Mouse (Mus musculus) forebrain, embryonic 15.5 days (tissue): ENCODE results near the gene Sh2b2. TPM values are rescaled to one million over a fixed set of nuclear protein-coding genes. Genes with fewer than 3 reads are reported as not detected.
A peak's percentile ranks its signal among the peaks of the same experiment; 100 is the strongest.

Experiments
- ATAC-seq: fragments of 200-750 bp; cut with Nextera tagmentation; replicated peaks from 2 replicates; pipeline ENCODE4 v1.8.0; 2017; ENCODE audit warnings: mild to moderate bottlenecking, moderate TSS enrichment, moderate library complexity
- H3K27ac ChIP-seq: fragments of 300-500 bp; sonication (generic); replicated peaks from 2 replicates; pipeline ENCODE4 v1.5.1; 2015; ENCODE audit warnings: mild to moderate bottlenecking, inconsistent platforms
- H3K27me3 ChIP-seq: fragments of 300-500 bp; sonication (generic); 2 replicates; pipeline ENCODE4 v1.6.1; 2015; ENCODE audit warnings: inconsistent platforms
- H3K36me3 ChIP-seq: fragments of 300-500 bp; sonication (generic); 2 replicates; pipeline ENCODE4 v1.6.1; 2015; ENCODE audit warnings: mild to moderate bottlenecking, inconsistent platforms
- H3K4me1 ChIP-seq: fragments of 300-500 bp; sonication (generic); 2 replicates; pipeline ENCODE4 v1.6.1; 2015; ENCODE audit warnings: inconsistent platforms
- H3K4me2 ChIP-seq: fragments of 300-500 bp; sonication (generic); replicated peaks from 2 replicates; pipeline ENCODE4 v1.6.1; 2015; ENCODE audit warnings: mild to moderate bottlenecking, inconsistent platforms
- H3K4me3 ChIP-seq: fragments of 300-500 bp; sonication (generic); 2 replicates; pipeline ENCODE4 v1.5.1; 2015; ENCODE audit warnings: mild to moderate bottlenecking, inconsistent platforms
- H3K9ac ChIP-seq: fragments of 300-500 bp; sonication (generic); replicated peaks from 2 replicates; pipeline ENCODE4 v1.6.1; 2015; ENCODE audit warnings: mild to moderate bottlenecking, inconsistent platforms
- H3K9me3 ChIP-seq: fragments of 300-500 bp; sonication (generic); 2 replicates; pipeline ENCODE4 v1.6.1; 2016; ENCODE audit warnings: inconsistent platforms
- WGBS: fragments of 180-500 bp; shearing (Covaris S2); methylation state at CpG from one replicate; pipeline ENCODE4 v1.1.7; 2015; ENCODE audit warnings: mixed read lengths; 5-methylcytosine and 5-hydroxymethylcytosine counted together
- polyA plus RNA-seq: library from polyadenylated mRNA; unstranded; fragments of >200 nt; fragmentation: Nextera tagmentation; extraction: Ambion mirVana; gene quantifications from 2 replicates; pipeline ENCODE4 v1.2.1, GENCODE M21; 2015

Gene Sh2b2
- polyA plus RNA-seq = 29.0 and 30.0 TPM in 2 replicates

- peaks cover 31% of the 10 kb centered on the region for H3K4me1 ChIP-seq
- H3K4me3 ChIP-seq = peak within 1 kb of the TSS; percentile 92
- 0 out of 2 replicates have a peak, but pooled peaks cover 4% of the 10 kb centered on the region for H3K36me3 ChIP-seq
- H3K9me3 ChIP-seq = no peaks in the 10 kb centered on the region
- peak within 1 kb of the TSS; percentile 56 for H3K9ac ChIP-seq
- H3K27ac ChIP-seq = peak within 1 kb of the TSS; percentile 76; the same call in 1 of the 2 replicates
- WGBS = 80% methylated on average over 2 of the region's 2 CpGs
- peak within 1 kb of the TSS; percentile 87 for H3K4me2 ChIP-seq
- no peaks in the 10 kb centered on the region for H3K27me3 ChIP-seq
- no peak for ATAC-seq
Observed at GRCm38 (mm10) chr5:136246452-136246838, at the start of gene Sh2b2. Gene Sh2b2 (minus strand): TSS chr5:136246556.

- H3K27me3 ChIP-seq = no peaks in the 10 kb centered on the region
- peaks cover 40% of the 10 kb centered on the region for H3K4me1 ChIP-seq
- no peaks in the 10 kb centered on the region; the same call in 1 of the 2 replicates for H3K36me3 ChIP-seq
- no peak overlapping the region for H3K4me3 ChIP-seq
- H3K4me2 ChIP-seq = no peak overlapping the region
- no peak overlapping the region for H3K9ac ChIP-seq
- peak; percentile 46; the same call in 1 of the 2 replicates for ATAC-seq
- H3K27ac ChIP-seq = peak overlapping the region; percentile 71
- no peaks in the 10 kb centered on the region for H3K9me3 ChIP-seq
- WGBS = 46% methylated on average over 4 of the region's 4 CpGs
Observed at GRCm38 (mm10) chr5:136292971-136293418, 46.6 kb upstream of the Sh2b2 start.

GRCm38 (mm10) chr5:136292361-136292760, 46.0 kb upstream of the Sh2b2 start:
- Histone ChIP-seq H3K4me2 (no peak overlapping the region), H3K9ac (no peak overlapping the region), H3K27ac (peak overlapping the region; percentile 71), H3K4me3 (no peak overlapping the region), H3K9me3 (no peaks in the 10 kb centered on the region), H3K27me3 (no peaks in the 10 kb centered on the region), H3K36me3 (no peaks in the 10 kb centered on the region; the same call in 1 of the 2 replicates), H3K4me1 (peaks cover 34% of the 10 kb centered on the region)
- no peak for ATAC-seq
- 45% methylated on average over 2 of the region's 2 CpGs for WGBS

GRCm38 (mm10) chr5:136291562-136291961, 45.2 kb upstream of the Sh2b2 start:
- peak overlapping the region; percentile 71; the same call in 1 of the 2 replicates for H3K27ac ChIP-seq
- 91% methylated on average over 2 of the region's 2 CpGs for WGBS
- peaks cover 2% of the 10 kb centered on the region; the same call in 1 of the 2 replicates for H3K36me3 ChIP-seq
- ATAC-seq = no peak
- no peaks in the 10 kb centered on the region for H3K9me3 ChIP-seq
- H3K9ac ChIP-seq = no peak overlapping the region
- H3K4me3 ChIP-seq = no peak overlapping the region
- peaks cover 26% of the 10 kb centered on the region for H3K4me1 ChIP-seq
- no peak overlapping the region for H3K4me2 ChIP-seq
- no peaks in the 10 kb centered on the region for H3K27me3 ChIP-seq

GRCm38 (mm10) chr5:136289776-136290175, 43.4 kb upstream of the Sh2b2 start:
- Histone ChIP-seq H3K9ac (no peak overlapping the region), H3K36me3 (peaks cover 16% of the 10 kb centered on the region)

GRCm38 (mm10) chr5:136288351-136289081, 42.2 kb upstream of the Sh2b2 start:
- H3K36me3 ChIP-seq = peaks cover 25% of the 10 kb centered on the region
- H3K4me1 ChIP-seq = peaks cover 19% of the 10 kb centered on the region
- H3K9me3 ChIP-seq = no peaks in the 10 kb centered on the region
- no peak overlapping the region for H3K4me2 ChIP-seq
- WGBS = 82% methylated on average over 6 of the region's 6 CpGs
- H3K4me3 ChIP-seq = no peak overlapping the region
- H3K27me3 ChIP-seq = no peaks in the 10 kb centered on the region
- H3K27ac ChIP-seq = no peak overlapping the region
- no peak overlapping the region for H3K9ac ChIP-seq
- ATAC-seq = no peak

More at GRCm38 (mm10) chr5:136289776-136290175, 43.4 kb upstream of the Sh2b2 start:
- no peak overlapping the region for H3K27ac ChIP-seq
- H3K4me3 ChIP-seq = no peak overlapping the region
- peaks cover 19% of the 10 kb centered on the region for H3K4me1 ChIP-seq
- H3K4me2 ChIP-seq = no peak overlapping the region
- ATAC-seq = no peak
- WGBS = 96% methylated on average over 3 of the region's 3 CpGs
- no peaks in the 10 kb centered on the region for H3K27me3 ChIP-seq
- no peaks in the 10 kb centered on the region for H3K9me3 ChIP-seq

GRCm38 (mm10) chr5:136286566-136286965, 40.2 kb upstream of the Sh2b2 start:
- 94% methylated on average over 6 of the region's 6 CpGs for WGBS
- ATAC-seq = no peak
- no peaks in the 10 kb centered on the region for H3K9me3 ChIP-seq
- peaks cover 39% of the 10 kb centered on the region for H3K36me3 ChIP-seq
- no peak overlapping the region for H3K4me2 ChIP-seq
- H3K4me3 ChIP-seq = no peak overlapping the region
- peaks cover 4% of the 10 kb centered on the region; the same call in 1 of the 2 replicates for H3K4me1 ChIP-seq
- H3K27me3 ChIP-seq = no peaks in the 10 kb centered on the region
- H3K27ac ChIP-seq = no peak overlapping the region
- no peak overlapping the region for H3K9ac ChIP-seq

GRCm38 (mm10) chr5:136285106-136285505, 38.8 kb upstream of the Sh2b2 start:
- Histone ChIP-seq H3K9me3 (no peaks in the 10 kb centered on the region), H3K9ac (no peak overlapping the region), H3K27ac (no peak overlapping the region), H3K4me3 (no peak overlapping the region), H3K36me3 (peaks cover 44% of the 10 kb centered on the region), H3K4me2 (no peak overlapping the region), H3K27me3 (no peaks in the 10 kb centered on the region), H3K4me1 (no peaks in the 10 kb centered on the region)
- no peak for ATAC-seq
- WGBS = 81% methylated on average over 7 of the region's 7 CpGs

GRCm38 (mm10) chr5:136281351-136281750, 35.0 kb upstream of the Sh2b2 start:
- no peaks in the 10 kb centered on the region for H3K4me1 ChIP-seq
- no peaks in the 10 kb centered on the region for H3K27me3 ChIP-seq
- H3K4me2 ChIP-seq = no peak overlapping the region
- H3K4me3 ChIP-seq = no peak overlapping the region
- no peak for ATAC-seq
- 57% methylated on average over 6 of the region's 6 CpGs for WGBS
- no peak overlapping the region for H3K9ac ChIP-seq
- H3K36me3 ChIP-seq = peaks cover 77% of the 10 kb centered on the region
- no peak overlapping the region for H3K27ac ChIP-seq
- H3K9me3 ChIP-seq = no peaks in the 10 kb centered on the region

- Histone ChIP-seq H3K4me1 (no peaks in the 10 kb centered on the region), H3K36me3 (peaks cover 67% of the 10 kb centered on the region), H3K9me3 (no peaks in the 10 kb centered on the region), H3K4me2 (no peak overlapping the region), H3K27me3 (no peaks in the 10 kb centered on the region), H3K9ac (no peak overlapping the region), H3K4me3 (no peak overlapping the region), H3K27ac (no peak overlapping the region)
- WGBS = 93% methylated on average over 43 of the region's 43 CpGs
- ATAC-seq = no peak
Observed at GRCm38 (mm10) chr5:136274739-136275138, 28.4 kb upstream of the Sh2b2 start.

GRCm38 (mm10) chr5:136269937-136270336, 23.6 kb upstream of the Sh2b2 start:
- no peak overlapping the region for H3K9ac ChIP-seq
- H3K4me3 ChIP-seq = no peak overlapping the region
- 76% methylated on average over 4 of the region's 4 CpGs for WGBS
- ATAC-seq = no peak
- no peak overlapping the region for H3K4me2 ChIP-seq
- H3K9me3 ChIP-seq = no peaks in the 10 kb centered on the region
- no peak overlapping the region for H3K27ac ChIP-seq
- no peaks in the 10 kb centered on the region for H3K4me1 ChIP-seq
- peaks cover 19% of the 10 kb centered on the region for H3K36me3 ChIP-seq
- H3K27me3 ChIP-seq = no peaks in the 10 kb centered on the region

GRCm38 (mm10) chr5:136266077-136266476, 19.7 kb upstream of the Sh2b2 start:
- H3K4me3 ChIP-seq = no peak overlapping the region
- no peak overlapping the region for H3K27ac ChIP-seq
- H3K9me3 ChIP-seq = no peaks in the 10 kb centered on the region
- 84% methylated on average over 7 of the region's 7 CpGs for WGBS
- no peak overlapping the region for H3K9ac ChIP-seq
- H3K4me1 ChIP-seq = no peaks in the 10 kb centered on the region
- H3K27me3 ChIP-seq = no peaks in the 10 kb centered on the region
- no peak overlapping the region for H3K4me2 ChIP-seq
- H3K36me3 ChIP-seq = no peaks in the 10 kb centered on the region
- no peak for ATAC-seq
